Mouse (Mus musculus) ES-Bruce4 (cell line): Measurements from ENCODE around the gene Olfr678. TPM values are rescaled to one million over a fixed set of nuclear protein-coding genes. Genes with fewer than 3 reads are reported as not detected.

Experiments
- H3K27ac ChIP-seq: 2 replicates; pipeline ENCODE4 v1.5.1; 2012; ENCODE audit warnings: low read length, inconsistent platforms; ENCODE audit not compliant: insufficient read depth
- H3K27me3 ChIP-seq: 2 replicates; pipeline ENCODE4 v1.6.1; 2012; ENCODE audit warnings: mild to moderate bottlenecking, low read length, inconsistent platforms; ENCODE audit not compliant: control insufficient read depth, poor library complexity, insufficient read depth, severe bottlenecking
- H3K36me3 ChIP-seq: 2 replicates; pipeline ENCODE4 v1.6.1; 2012; ENCODE audit warnings: inconsistent platforms, mild to moderate bottlenecking, low read length, moderate library complexity; ENCODE audit not compliant: control insufficient read depth, poor library complexity, insufficient read depth, severe bottlenecking
- H3K4me1 ChIP-seq: one replicate; pipeline ENCODE4 v1.8.1; 2011; ENCODE audit warnings: low read length; ENCODE audit not compliant: control insufficient read depth, insufficient read depth
- H3K4me3 ChIP-seq: 2 replicates; pipeline ENCODE4 v1.5.1; 2011; ENCODE audit warnings: low read depth, mild to moderate bottlenecking, low read length
- H3K9ac ChIP-seq: 2 replicates; pipeline ENCODE4 v1.6.1; 2012; ENCODE audit warnings: low read depth, mild to moderate bottlenecking, inconsistent platforms; ENCODE audit not compliant: poor library complexity, severe bottlenecking
- H3K9me3 ChIP-seq: replicated peaks from 2 replicates; pipeline ENCODE4 v1.6.1; 2012; ENCODE audit warnings: mild to moderate bottlenecking, low read length, inconsistent platforms; ENCODE audit not compliant: control insufficient read depth, poor library complexity, insufficient read depth, severe bottlenecking
- CTCF ChIP-seq: IDR thresholded peaks from one replicate; pipeline ENCODE4 v1.8.1; 2011; ENCODE audit warnings: low read depth, low read length
- EP300 ChIP-seq: IDR thresholded peaks from 2 replicates; pipeline ENCODE4 v1.6.1; 2011; ENCODE audit warnings: low read depth, low read length; ENCODE audit not compliant: insufficient read depth
- POLR2A ChIP-seq: IDR thresholded peaks from one replicate; pipeline ENCODE4 v1.8.1; 2011; ENCODE audit warnings: low read length; ENCODE audit not compliant: insufficient read depth
- polyA plus RNA-seq: library from polyadenylated mRNA; stranded (reverse); fragments of >200 nt; gene quantifications from 2 replicates; pipeline ENCODE4 v1.2.4, GENCODE M21; 2011; ENCODE audit warnings: low read depth; ENCODE audit not compliant: missing spikeins, insufficient read depth, insufficient read length

Gene Olfr678
- polyA plus RNA-seq, 1 experiment = not detected

GRCm38 (mm10) chr7:105116536-105116935 is 52.3 kb downstream of the Olfr678 start, which contains the start of gene Olfr681:
TSS of gene Olfr681 (plus strand) at chr7:105116836.
- H3K9ac ChIP-seq = no peak within 1 kb of the TSS
- H3K9me3 ChIP-seq = no peaks in the 10 kb centered on the region
- no peaks in the 10 kb centered on the region for H3K36me3 ChIP-seq
- no peaks in the 10 kb centered on the region for H3K4me1 ChIP-seq
- H3K27me3 ChIP-seq = no peaks in the 10 kb centered on the region
- H3K4me3 ChIP-seq = no peak within 1 kb of the TSS
- TF ChIP-seq CTCF (no peak), EP300 (no peak), POLR2A (no peak)
- no peak within 1 kb of the TSS for H3K27ac ChIP-seq

Other genes starting within 250 kb of the Olfr678 start
- gene Usp17lb, start 221.9 kb upstream of the Olfr678 start, polyA plus RNA-seq = not detected in 2 replicates
- gene Usp17la, start 207.5 kb upstream of the Olfr678 start, polyA plus RNA-seq = 0.29 TPM in 1 of 2 replicates, not detected in the other
- gene Olfr665, start 186.4 kb upstream of the Olfr678 start, polyA plus RNA-seq = not detected in 2 replicates
- not detected in 2 replicates for gene Olfr666, start 168.5 kb upstream of the Olfr678 start, polyA plus RNA-seq
- not detected in 2 replicates for gene Olfr667, start 143.0 kb upstream of the Olfr678 start, polyA plus RNA-seq
- gene Olfr668, start 136.4 kb upstream of the Olfr678 start, polyA plus RNA-seq = not detected in 2 replicates
- gene Olfr669, start 130.2 kb upstream of the Olfr678 start, polyA plus RNA-seq = not detected in 2 replicates
- gene Olfr670, start 101.9 kb upstream of the Olfr678 start, polyA plus RNA-seq = not detected in 2 replicates
- gene Olfr671, start 85.3 kb upstream of the Olfr678 start, polyA plus RNA-seq = not detected in 2 replicates
- gene Olfr672, start 62.4 kb upstream of the Olfr678 start, polyA plus RNA-seq = not detected in 2 replicates
- gene Olfr675, start 36.0 kb upstream of the Olfr678 start, polyA plus RNA-seq = not detected in 2 replicates
- not detected in 2 replicates for gene Olfr676, start 31.8 kb upstream of the Olfr678 start, polyA plus RNA-seq
- not detected in 2 replicates for gene Olfr677, start 13.1 kb upstream of the Olfr678 start, polyA plus RNA-seq
- not detected in 2 replicates for gene Olfr679, start 16.7 kb downstream of the Olfr678 start, polyA plus RNA-seq
- gene Olfr680-ps1, start 28.3 kb downstream of the Olfr678 start, polyA plus RNA-seq = not detected in 2 replicates
- gene Olfr681, start 52.4 kb downstream of the Olfr678 start, polyA plus RNA-seq = not detected in 2 replicates
- not detected in 2 replicates for gene Olfr683, start 82.5 kb downstream of the Olfr678 start, polyA plus RNA-seq
- not detected in 2 replicates for gene Olfr684, start 99.2 kb downstream of the Olfr678 start, polyA plus RNA-seq
- not detected in 2 replicates for gene Olfr685, start 121.5 kb downstream of the Olfr678 start, polyA plus RNA-seq
- not detected in 2 replicates for gene Olfr686, start 143.0 kb downstream of the Olfr678 start, polyA plus RNA-seq
- not detected in 2 replicates for gene Olfr688, start 223.6 kb downstream of the Olfr678 start, polyA plus RNA-seq
- gene Olfr689, start 246.7 kb downstream of the Olfr678 start, polyA plus RNA-seq = not detected in 2 replicates